Mouse (Mus musculus) stomach, postnatal 0 days (tissue): ENCODE data around the gene Sox30. TPM values are rescaled to one million over a fixed set of nuclear protein-coding genes. Genes with fewer than 3 reads are reported as not detected.

Experiments
- ATAC-seq: fragments of 200-750 bp; cut with Nextera tagmentation; 2 replicates; pipeline ENCODE4 v1.8.0; 2017; ENCODE audit not compliant: low FRiP score, low TSS enrichment
- DNase-seq: peaks from one replicate; pipeline ENCODE4 v3.0.0-alpha.2; 2016; ENCODE audit warnings: low spot score
- H3K27ac ChIP-seq: fragments of 300-500 bp; sonication (generic); replicated peaks from 2 replicates; pipeline ENCODE4 v1.5.1; 2014; ENCODE audit warnings: mild to moderate bottlenecking, control low read depth
- H3K27me3 ChIP-seq: fragments of 300-500 bp; sonication (generic); 2 replicates; pipeline ENCODE4 v1.6.1; 2014; ENCODE audit warnings: low read length; ENCODE audit not compliant: control insufficient read depth, insufficient read depth
- H3K36me3 ChIP-seq: fragments of 300-500 bp; sonication (generic); 2 replicates; pipeline ENCODE4 v1.6.1; 2014; ENCODE audit warnings: low read length, mixed read lengths; ENCODE audit not compliant: control insufficient read depth, insufficient read depth
- H3K4me1 ChIP-seq: fragments of 300-500 bp; sonication (generic); replicated peaks from 2 replicates; pipeline ENCODE4 v1.6.1; 2014; ENCODE audit warnings: antibody characterized with exemption; ENCODE audit not compliant: control insufficient read depth, insufficient read depth
- H3K4me2 ChIP-seq: fragments of 300-500 bp; sonication (generic); replicated peaks from 2 replicates; pipeline ENCODE4 v1.6.1; 2014; ENCODE audit warnings: low read depth, mild to moderate bottlenecking, control low read depth, moderate library complexity
- H3K4me3 ChIP-seq: fragments of 300-500 bp; sonication (generic); 2 replicates; pipeline ENCODE4 v1.5.1; 2014; ENCODE audit warnings: low read depth, low read length, control low read depth
- H3K9ac ChIP-seq: fragments of 300-500 bp; sonication (generic); 2 replicates; pipeline ENCODE4 v1.6.1; 2014; ENCODE audit warnings: mild to moderate bottlenecking, low read length, control low read depth, mixed read lengths
- H3K9me3 ChIP-seq: fragments of 300-500 bp; sonication (generic); 2 replicates; pipeline ENCODE4 v1.6.1; 2016; ENCODE audit warnings: low read length; ENCODE audit not compliant: control insufficient read depth
- CTCF ChIP-seq: IDR thresholded peaks from 2 replicates; pipeline ENCODE4 v1.5.1; 2016; ENCODE audit warnings: antibody characterized with exemption, low read depth, mild to moderate bottlenecking, moderate library complexity
- EP300 ChIP-seq: optimal IDR thresholded peaks from 2 replicates; pipeline ENCODE3; 2016; ENCODE audit warnings: antibody characterized with exemption
- WGBS: fragments of 180-500 bp; shearing (Covaris S2); extraction: QIAGEN DNeasy Blood & Tissue Kit; methylation state at CpG from one replicate; pipeline ENCODE4 v1.1.7; 2014; 5-methylcytosine and 5-hydroxymethylcytosine counted together
- polyA plus RNA-seq: library from polyadenylated mRNA; unstranded; fragments of >200 nt; fragmentation: Nextera tagmentation; extraction: Ambion mirVana; gene quantifications from 2 replicates; pipeline ENCODE4 v1.2.1, GENCODE M21; 2015

Gene Sox30
- polyA plus RNA-seq, 1 experiment from 2014 or later = 0.17 TPM

DNA sequence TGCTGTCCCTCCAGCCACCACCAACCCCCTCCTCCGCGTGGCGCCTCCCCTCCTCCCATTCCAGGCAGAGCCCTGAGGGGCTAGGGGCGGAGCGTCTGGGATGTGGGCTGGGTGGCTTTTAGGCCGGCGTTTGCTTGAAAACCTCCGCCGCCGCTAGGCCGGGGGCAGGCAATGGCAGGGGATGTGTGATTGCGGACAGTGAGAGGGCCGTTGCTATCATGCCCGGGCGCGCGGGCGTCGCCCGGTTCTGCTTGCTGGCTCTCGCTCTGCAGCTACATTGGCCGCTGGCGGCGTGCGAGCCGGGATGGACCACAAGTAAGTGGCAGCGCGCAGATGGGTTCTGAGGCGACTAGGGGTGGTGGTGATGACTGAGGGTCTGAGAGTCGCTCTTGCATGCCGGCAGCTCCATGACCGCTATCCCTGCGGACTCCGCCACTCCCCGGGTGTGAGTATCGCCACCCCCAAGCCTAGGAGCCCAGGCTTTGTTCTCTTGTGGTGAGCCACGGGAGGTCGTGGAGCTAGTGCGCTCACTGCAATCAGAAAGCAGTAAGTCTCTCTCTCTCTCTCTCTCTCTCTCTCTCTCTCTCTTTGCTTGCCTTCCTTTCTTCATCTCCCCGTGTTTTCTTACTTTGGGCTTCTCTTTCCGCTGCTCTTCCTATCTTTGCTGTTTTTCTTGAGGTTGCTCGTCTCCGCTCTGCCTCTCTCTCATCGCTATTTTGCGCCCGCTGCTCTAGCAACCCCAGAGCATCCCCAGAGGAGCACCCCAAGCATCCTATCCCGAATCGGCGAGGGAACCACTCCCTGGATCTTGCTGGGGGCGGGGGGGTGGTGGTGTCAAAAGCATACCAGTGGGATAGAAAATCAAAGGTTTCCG is 76.0 kb downstream of the Sox30 start, which contains the start of gene Adam19:
Adam19 (plus strand) TSS at position 97 of the 874 bp plus-strand sequence.
- TF ChIP-seq CTCF = peak; percentile 32; the same call in 1 of the 2 replicates
- no peak for TF ChIP-seq EP300
- WGBS = under 1% methylated on average over 50 of the region's 51 CpGs
- Histone ChIP-seq H3K4me2 (peak within 1 kb of the TSS; percentile 60), H3K4me3 (peak within 1 kb of the TSS; percentile 62), H3K9ac (peak within 1 kb of the TSS; percentile 85), H3K27me3 (no peaks in the 10 kb centered on the region), H3K4me1 (no peaks in the 10 kb centered on the region), H3K27ac (peak within 1 kb of the TSS; percentile 94), H3K36me3 (no peaks in the 10 kb centered on the region), H3K9me3 (no peaks in the 10 kb centered on the region)
- DNase-seq (peak; percentile 61), ATAC-seq (peak; percentile 67; the same call in 1 of the 2 replicates)

- Histone ChIP-seq H3K4me3 (peak overlapping the region; percentile 62), H3K4me1 (no peaks in the 10 kb centered on the region), H3K36me3 (no peaks in the 10 kb centered on the region), H3K9ac (peak overlapping the region; percentile 85), H3K9me3 (no peaks in the 10 kb centered on the region), H3K27me3 (no peaks in the 10 kb centered on the region), H3K4me2 (peak overlapping the region; percentile 60), H3K27ac (peak overlapping the region; percentile 94)
- ATAC-seq (peak; percentile 53; the same call in 1 of the 2 replicates), DNase-seq (no peak)
- WGBS = 3% methylated on average over 25 of the region's 25 CpGs
- TF ChIP-seq EP300 = no peak
- no peak for TF ChIP-seq CTCF
Measured at GRCm38 (mm10) chr11:46056770-46057411, 76.8 kb downstream of the Sox30 start.

DNA sequence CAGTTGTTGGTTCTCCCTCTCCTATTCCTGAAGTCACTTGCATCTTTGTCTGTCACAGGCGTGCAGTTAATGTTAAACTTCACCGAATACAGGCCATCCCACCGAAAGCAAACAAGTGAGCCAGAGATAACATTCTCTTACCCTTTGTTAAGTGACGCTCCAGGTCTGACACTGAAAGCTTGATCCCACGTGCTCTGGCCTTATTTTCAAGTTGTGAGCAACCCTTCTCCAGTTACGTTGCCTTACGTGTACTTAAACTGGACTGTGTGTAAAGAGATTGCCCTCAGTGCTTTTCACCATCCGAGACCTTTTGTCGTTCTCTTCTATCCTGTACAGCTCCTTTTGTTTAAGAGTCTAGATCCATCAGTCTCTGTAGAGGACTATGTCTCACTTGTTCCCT is 77.9 kb downstream of the Sox30 start:
- Histone ChIP-seq H3K36me3 (no peaks in the 10 kb centered on the region), H3K4me2 (peak overlapping the region; percentile 60), H3K4me1 (no peaks in the 10 kb centered on the region), H3K27ac (no peak overlapping the region), H3K9ac (no peak overlapping the region), H3K9me3 (no peaks in the 10 kb centered on the region), H3K4me3 (peak overlapping the region; percentile 62; the same call in 1 of the 2 replicates), H3K27me3 (no peaks in the 10 kb centered on the region)
- TF ChIP-seq EP300 = no peak
- TF ChIP-seq CTCF = no peak
- no peak for DNase-seq
- WGBS = 27% methylated on average over 9 of the region's 9 CpGs
- no peak for ATAC-seq

DNA sequence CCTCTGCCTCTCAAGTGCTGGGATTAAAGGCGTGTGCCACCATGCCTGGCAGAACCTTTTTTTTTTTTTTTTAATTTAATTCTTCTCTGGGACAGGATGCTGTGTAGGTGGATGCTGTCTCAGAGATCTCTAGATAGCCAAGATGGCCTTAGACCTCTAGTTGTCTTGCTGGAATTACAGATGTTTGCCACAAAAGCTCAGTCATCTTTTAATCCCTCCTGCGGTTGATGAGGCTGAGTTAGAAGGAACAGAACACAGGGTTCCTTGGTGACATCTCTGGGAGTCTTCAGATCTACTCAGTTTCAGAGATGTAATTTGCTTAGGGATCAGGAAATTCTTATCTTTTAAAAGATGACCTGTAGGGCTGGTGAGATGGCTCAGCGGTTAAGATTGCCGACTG is 78.8 kb downstream of the Sox30 start:
- Histone ChIP-seq H3K4me1 (no peaks in the 10 kb centered on the region), H3K9ac (no peak overlapping the region), H3K27ac (no peak overlapping the region), H3K4me3 (no peak overlapping the region), H3K4me2 (no peak overlapping the region), H3K36me3 (no peaks in the 10 kb centered on the region), H3K9me3 (no peaks in the 10 kb centered on the region), H3K27me3 (no peaks in the 10 kb centered on the region)
- ATAC-seq = no peak
- TF ChIP-seq CTCF (no peak), EP300 (no peak)
- 84% methylated on average over 4 of the region's 4 CpGs for WGBS
- DNase-seq = no peak

GRCm38 (mm10) chr11:46059887-46060650 is 80.0 kb downstream of the Sox30 start:
- 70% methylated on average over 8 of the region's 8 CpGs for WGBS

More at GRCm38 (mm10) chr11:46059887-46060650, 80.0 kb downstream of the Sox30 start:
- DNase-seq (no peak), ATAC-seq (no peak)
- Histone ChIP-seq H3K27me3 (no peaks in the 10 kb centered on the region), H3K36me3 (peaks cover 3% of the 10 kb centered on the region; the same call in 1 of the 2 replicates), H3K27ac (no peak overlapping the region), H3K9ac (no peak overlapping the region), H3K4me2 (no peak overlapping the region), H3K9me3 (no peaks in the 10 kb centered on the region), H3K4me1 (no peaks in the 10 kb centered on the region; the same call in 1 of the 2 replicates), H3K4me3 (no peak overlapping the region)
- TF ChIP-seq EP300 (no peak), CTCF (peak; percentile 49)
